Mouse (Mus musculus): ENCODE measurements around the gene Serpina6.

GRCm38 (mm10) chr12:103643818-103644217 lies 13.2 kb downstream of the Serpina6 start:
- TF ChIP-seq POLR2A (IDR thresholded peaks at IDR 0.05; ENCODE audit: borderline replicate concordance, extremely low read depth, low read depth, low read length): no peak
- no peak for TF ChIP-seq CTCF (IDR thresholded peaks at IDR 0.05; ENCODE audit: insufficient read depth, low read length)

Measured in lung, adult 2 months (tissue).